Mouse (Mus musculus) activated CD4-positive, CD25-positive, alpha-beta regulatory T cell, adult 4 months (primary cell): ENCODE results near the gene Spaca9. TPM values are rescaled to one million over a fixed set of nuclear protein-coding genes. Genes with fewer than 3 reads are reported as not detected.

Experiments
- ATAC-seq: one replicate; pipeline ENCODE4 v1.8.0; 2017
- polyA plus RNA-seq, 2 experiments: library from polyadenylated mRNA; unstranded; fragments of 100-300 nt; shearing (Covaris generic); gene quantifications; one replicate each; pipeline ENCODE4 v1.2.1; 2017

The Spaca9 gene
- polyA plus RNA-seq, 2 experiments from 2014 or later: 1.4 TPM; not detected in 1

GRCm38 (mm10) chr2:28665818-28666217 lies 33.7 kb downstream of the Spaca9 start:
- no peak for ATAC-seq

DNA sequence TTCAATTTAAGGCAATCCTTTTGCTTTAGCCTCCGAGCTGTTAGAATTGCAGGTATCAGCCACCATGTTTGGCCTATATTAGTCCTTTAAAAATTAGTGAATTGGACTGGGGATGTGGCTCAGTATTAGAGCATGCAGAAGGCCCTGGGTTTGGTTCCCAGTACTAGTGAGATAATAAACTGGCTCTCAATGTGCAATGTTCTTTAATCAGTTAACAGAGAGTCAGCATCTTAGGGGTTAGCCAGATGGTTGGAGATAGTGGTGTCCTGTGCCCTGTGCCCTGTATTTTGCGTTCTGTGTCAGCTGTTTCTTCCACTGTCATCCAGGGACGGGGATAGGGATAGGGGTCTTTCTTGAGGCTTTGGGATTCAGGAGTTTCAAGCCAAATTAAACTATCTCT lies 36.6 kb downstream of the Spaca9 start:
- ATAC-seq: no peak

- no peak for ATAC-seq
These were observed 43.3 kb downstream of the Spaca9 start for GRCm38 (mm10) chr2:28656216-28656615.

DNA sequence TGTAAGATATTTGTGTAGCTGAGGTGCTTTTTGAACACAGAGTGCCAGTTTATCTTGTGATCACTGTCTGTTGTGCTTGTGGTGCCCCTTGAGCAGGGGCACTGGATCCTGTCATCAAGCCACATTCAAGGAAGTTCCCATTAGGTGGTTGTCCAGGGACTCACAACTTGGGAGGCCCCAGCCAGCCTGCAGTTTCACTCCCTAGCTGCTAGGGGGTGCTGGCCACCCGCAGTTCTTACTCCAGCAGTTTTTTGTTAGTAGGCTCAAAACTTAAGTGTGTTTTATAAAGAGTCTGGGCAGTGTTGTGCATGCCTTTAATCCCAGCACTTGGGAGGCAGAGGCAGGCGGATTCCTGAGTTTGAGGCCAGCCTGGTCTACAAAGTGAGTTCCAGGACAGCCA lies 45.2 kb downstream of the Spaca9 start:
- no peak for ATAC-seq

DNA sequence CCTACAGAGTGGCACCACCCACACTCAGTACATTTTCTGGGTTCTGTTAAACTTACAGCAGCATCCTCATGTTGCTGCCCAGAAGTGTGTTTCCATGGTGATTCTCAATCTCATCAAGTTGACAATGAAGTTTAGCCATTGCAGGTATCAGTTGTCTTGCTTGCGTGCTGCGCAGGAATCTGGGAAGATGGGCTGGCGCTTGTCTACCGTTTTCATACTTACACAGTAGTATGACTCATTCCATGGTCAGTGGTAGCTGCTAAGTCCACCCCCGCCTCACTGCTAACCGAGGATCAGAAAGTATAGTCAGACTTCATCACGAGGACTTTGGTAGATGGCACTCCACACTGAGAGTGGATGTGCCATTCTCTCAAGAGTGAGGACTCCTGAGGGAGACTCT lies 46.2 kb downstream of the Spaca9 start:
- no peak for ATAC-seq

DNA sequence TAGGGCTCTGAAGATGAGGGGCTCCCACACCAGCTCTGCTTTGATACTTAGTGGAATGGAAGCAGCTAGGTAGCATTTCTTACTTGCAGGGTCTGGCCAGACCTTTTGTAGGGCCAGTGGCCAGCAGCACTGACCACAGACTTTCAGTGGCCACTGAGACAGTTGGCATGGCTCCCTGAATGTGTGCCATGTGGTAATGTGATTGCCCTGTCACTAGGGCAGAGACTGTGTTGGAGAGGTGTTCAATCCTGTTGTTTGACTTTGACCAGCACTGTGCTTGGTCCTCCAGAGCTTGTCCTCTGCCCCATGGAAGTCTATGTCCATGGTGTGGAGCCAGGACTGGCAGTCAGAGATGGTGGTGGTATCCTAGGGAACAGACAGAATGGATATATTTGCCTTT lies 49.0 kb downstream of the Spaca9 start:
- ATAC-seq: no peak

DNA sequence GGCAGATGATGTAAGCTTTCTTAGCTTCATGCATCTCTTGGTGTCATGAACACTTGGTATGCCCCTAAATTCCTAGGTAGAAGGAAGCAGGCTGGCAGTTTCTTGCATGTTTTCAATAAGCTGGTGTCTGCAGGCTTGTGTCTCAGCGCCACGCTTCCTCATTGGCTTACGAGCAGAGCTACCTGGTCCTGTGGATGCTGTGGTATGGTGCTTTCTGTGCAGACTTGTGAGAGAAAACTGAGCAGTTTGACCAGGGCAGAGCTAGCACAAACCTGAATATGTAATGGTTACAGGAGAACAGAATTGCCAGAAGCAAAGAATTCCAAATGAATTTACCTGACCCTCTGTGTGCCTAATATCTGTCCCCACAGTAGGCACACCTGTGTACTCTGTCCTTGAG lies 56.4 kb downstream of the Spaca9 start:
- no peak for ATAC-seq

Other genes with a start within 250 kb of the Spaca9 start
- gene 1700007K13Rik, start 233.4 kb downstream of the Spaca9 start, polyA plus RNA-seq: under 1 TPM in 1 of 2 experiments, not detected in 1; 0.52 TPM
- 10 to 100 TPM; 15.7 to 17.2 TPM for gene Mrps2, start 231.7 kb downstream of the Spaca9 start, polyA plus RNA-seq
- gene Gbgt1, start 202.8 kb downstream of the Spaca9 start, polyA plus RNA-seq: not detected
- gene Gm10134, start 193.6 kb downstream of the Spaca9 start, polyA plus RNA-seq: not detected
- gene Ralgds, start 186.6 kb downstream of the Spaca9 start, polyA plus RNA-seq: 1 to 10 TPM; 7.4 to 8.3 TPM
- gene Cel, start 136.3 kb downstream of the Spaca9 start, polyA plus RNA-seq: not detected
- 10 to 100 TPM; 12.5 to 20.3 TPM for gene Gtf3c5, start 116.0 kb downstream of the Spaca9 start, polyA plus RNA-seq
- under 1 TPM; 0.20 to 0.85 TPM for gene Gfi1b, start 77.7 kb downstream of the Spaca9 start, polyA plus RNA-seq
- gene Tsc1, start 58.5 kb downstream of the Spaca9 start, polyA plus RNA-seq: 10 to 100 TPM; 13.9 to 16.2 TPM
- not detected for gene Ak8, start 437 bp upstream of the Spaca9 start, polyA plus RNA-seq
- 1 to 10 TPM; 1.9 to 2.4 TPM for gene Gtf3c4, start 140.6 kb upstream of the Spaca9 start, polyA plus RNA-seq
- 10 to 100 TPM; 11.1 to 11.4 TPM for gene Ddx31, start 140.7 kb upstream of the Spaca9 start, polyA plus RNA-seq
- not detected for gene Barhl1, start 216.9 kb upstream of the Spaca9 start, polyA plus RNA-seq